Mouse (Mus musculus) right cerebral cortex, adult 18-20 months (tissue): ENCODE measurements around the gene 1700067K01Rik.
A peak's percentile ranks its signal among the peaks of the same experiment; 100 is the strongest.
"Not testable (repeated sequence)": the region's sequence is repeated elsewhere in the genome, so short reads cannot be mapped to it uniquely, and the experiment has no call there.

Experiments
- DNase-seq: peaks from one replicate; pipeline ENCODE4 v3.0.0; 2022; ENCODE audit warnings: mixed read lengths

The 1700067K01Rik gene

DNA sequence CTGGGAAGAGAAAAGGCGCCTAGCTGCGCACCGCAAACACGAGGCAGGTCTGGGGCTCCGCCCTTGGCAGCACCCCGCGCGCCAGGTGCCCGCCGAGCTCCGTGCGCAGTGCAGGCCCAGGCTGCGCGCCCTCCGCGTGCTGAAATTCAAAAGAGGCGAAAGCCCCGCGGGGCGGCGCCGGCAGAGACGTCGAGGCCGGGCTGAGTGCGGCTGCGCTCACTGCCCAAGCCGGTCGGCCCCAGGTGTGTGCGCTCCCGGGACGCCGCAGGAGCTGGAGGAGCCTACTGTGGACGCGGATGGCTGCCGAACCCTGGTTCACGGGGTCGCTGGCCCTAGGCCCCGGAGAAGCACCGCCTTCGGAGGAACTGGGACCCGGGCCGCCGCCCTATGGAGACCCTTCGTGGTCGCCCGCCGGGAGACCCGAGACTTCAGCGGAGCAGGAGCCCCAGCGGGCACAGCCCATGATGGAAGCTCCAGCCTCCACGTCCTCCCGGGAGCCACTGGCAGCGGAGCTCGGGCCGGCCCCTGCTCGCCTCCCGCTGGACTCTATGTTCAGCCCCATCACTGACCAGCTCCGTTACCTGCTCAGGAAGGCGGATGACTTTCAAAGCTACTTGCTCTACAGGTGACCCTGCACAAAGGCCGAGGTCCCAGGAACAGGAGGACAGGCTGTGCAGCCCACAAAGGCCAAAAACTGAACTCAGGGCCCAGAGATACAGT is at the start of gene 1700067K01Rik:
Gene 1700067K01Rik, plus strand, starts transcription at position 222 of the 720 bp plus-strand sequence.
- no peak for DNase-seq

DNA sequence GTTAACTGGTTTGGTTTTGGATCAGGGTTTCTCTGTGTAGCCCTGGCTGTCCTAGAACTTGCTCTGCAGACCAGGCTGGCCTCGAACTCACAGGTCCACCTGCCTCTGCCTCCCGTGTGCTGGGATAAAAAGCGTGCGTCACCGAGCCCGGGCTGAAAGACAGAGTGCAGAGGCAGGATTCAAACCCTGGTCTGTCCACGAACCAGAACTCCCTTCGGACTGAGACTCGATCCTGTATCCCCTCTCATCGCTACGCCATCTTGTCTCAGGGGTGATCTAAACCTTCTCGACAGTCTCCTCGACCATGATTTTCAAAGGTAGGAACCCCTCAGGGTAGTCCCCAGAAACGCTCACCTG is 46.6 kb upstream of the 1700067K01Rik start:
- DNase-seq, result no peak

DNA sequence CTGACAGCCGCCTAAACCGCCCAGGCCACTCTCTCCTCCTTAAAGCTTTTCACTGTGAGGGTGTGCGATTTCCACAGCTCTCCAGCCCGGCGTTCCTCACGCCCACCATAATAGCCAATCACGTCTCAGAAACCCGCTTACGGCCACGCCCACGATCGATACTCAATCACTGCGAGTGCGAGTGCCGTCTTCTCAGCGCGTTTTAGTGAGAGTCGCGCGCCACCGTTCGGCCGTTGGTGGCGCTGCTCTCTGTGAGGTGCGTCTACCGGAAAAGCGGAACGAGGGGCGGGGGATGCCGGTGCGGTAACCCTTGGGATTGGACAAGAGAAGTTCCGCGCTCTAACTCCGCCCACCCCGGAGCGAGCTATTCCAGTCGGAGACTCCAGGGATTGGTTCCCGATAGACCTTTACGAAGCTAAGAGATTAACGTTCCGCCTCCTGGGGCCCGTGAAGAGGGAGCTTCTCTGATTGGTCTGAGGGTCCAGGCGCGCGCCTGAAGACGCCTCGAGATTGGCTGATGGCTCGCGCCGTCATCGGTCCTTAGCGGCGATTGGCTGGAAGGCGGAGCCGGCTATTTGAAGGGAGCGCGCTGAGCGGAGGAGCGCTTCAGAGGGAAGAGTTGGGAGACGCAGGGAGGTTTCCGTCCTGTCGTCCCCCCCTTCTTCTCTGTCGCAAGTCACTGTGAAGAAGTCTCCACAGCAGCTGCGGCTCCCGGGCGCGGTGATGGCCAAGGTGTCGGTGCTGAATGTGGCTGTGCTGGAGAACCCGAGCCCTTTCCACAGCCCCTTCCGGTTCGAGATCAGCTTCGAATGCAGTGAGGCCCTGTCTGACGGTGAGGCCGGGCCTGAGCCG is 46.0 kb upstream of the 1700067K01Rik start, which contains the start of the genes Gm10644 and Asf1b:
Gene Gm10644, minus strand, starts transcription at position 100 of the 852 bp plus-strand sequence.
Gene Asf1b, plus strand, starts transcription at position 402 of the 852 bp plus-strand sequence.
- DNase-seq, result peak; percentile 100

DNA sequence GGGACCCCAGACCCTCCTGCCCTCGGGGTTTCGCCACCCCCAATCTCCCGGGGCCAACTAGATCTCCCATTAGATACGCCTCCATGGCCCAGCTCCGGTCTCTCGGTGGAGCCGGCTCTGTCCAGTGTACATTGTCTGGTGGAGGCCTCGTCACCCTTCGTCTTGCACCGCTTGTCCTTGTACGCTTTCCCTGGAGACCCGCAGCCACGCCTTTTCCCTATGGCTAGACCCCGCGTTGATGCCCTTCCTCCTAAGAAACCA is 45.4 kb upstream of the 1700067K01Rik start:
- no peak for DNase-seq

DNA sequence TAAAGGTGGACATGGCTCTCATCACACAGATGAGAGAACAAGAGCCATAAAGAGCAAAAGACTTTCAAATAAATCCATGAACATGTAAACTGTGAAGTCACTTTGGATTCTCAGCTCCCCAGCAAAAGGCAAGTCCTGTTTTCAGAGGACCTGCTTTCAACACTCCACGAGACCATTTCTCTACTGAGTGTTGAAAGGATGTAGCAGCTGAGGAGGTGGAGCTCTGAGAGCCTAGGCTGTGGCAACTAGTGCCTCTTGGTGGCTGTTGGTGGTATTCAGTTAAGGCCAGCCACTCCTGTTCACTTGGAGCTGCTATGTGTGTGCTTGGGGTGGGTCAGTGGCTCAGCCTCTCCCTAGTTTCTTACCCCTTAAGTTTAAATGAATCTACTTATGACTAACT is 44.5 kb upstream of the 1700067K01Rik start:
- no peak for DNase-seq

DNA sequence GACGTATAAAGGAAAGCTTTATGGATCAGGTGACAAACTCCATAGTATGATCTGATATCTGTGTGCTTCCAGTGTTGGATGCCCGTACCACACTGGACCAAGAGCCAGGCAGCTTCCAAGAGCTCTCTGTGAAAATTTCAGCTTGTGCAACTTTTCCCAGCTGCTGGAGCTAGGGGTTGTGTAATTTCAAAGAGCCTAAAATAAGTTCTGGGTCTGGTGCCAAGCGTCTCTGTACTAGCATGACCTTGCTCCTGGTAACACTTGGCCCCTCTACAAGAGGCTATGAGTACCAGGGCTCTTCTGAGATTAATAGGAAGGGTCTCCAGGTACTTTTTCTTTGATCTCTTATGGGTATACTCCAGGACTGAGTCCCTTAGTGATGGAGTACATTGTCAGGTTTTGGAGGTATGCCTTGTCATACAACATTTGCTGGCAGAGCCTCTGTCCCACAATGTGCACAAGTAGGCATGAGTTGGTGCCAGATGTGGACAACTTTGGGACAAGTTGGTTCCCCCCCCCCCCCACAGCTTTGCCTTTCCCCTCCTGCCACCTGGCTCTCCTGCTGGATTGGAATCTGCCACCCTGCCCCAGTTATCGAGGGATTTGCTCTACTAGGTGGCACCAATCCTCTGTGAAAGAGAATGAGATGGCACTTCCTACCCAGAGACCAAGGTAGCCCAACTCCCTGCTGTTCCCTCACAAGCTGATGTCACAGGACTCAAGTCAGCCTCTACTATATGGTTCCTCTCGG is 37.1 kb upstream of the 1700067K01Rik start:
- DNase-seq, result no peak

DNA sequence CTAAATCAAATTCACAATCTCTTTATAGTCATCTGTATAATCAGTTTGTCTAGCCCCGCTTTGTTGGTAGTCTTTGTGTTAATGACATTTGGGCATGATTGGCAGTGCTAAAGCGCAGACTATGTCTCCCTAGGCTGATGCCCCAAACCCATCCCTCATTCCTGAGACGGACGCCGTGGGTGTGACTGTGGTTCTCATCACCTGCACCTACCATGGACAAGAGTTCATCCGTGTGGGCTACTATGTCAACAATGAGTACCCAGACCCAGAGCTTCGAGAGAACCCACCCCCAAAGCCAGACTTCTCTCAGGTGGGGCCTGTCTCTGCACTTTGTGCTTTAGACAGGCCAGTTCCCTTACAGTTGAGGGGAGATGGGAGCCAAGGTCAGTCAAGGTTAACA is 33.6 kb upstream of the 1700067K01Rik start:
- DNase-seq, result no peak

DNA sequence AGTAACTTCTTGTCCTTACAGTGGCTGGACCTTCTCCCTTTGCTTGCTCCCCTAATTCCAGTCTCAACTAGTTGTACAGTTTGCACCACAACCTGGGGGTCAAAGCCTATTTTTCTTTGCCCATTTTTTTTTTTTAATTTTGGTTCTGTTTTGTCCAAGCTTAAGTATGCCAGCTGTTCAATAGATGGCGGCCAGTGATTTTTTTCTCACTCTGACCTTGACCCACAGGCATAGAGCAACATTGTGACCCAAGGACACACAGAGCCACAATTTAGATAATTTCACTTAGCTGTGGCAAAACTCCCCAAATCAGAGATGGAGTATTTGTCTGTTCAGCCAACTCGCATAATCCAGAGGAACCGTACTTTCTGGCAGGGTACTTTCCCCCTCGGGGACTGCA is 30.2 kb upstream of the 1700067K01Rik start:
- no peak for DNase-seq

DNA sequence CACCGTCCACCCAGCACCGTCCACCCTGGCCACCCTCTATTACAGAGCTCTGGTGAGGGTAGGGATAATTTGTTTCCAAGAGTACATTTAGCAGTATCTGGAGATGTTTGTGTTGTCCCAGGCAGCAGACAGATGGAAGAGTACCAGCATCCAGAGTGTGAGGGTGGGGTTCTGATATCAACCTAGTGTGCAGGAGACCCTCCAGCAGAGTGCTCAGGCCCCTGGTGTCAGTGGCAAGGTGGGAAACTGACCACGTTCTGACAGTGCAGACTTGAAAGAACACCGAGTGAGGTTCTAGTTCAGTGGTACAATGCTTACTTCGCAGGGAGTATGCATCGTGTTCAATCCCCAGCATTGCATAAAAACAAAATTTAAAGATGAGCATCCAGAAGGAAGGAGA is 29.6 kb upstream of the 1700067K01Rik start:
- DNase-seq, result no peak

DNA sequence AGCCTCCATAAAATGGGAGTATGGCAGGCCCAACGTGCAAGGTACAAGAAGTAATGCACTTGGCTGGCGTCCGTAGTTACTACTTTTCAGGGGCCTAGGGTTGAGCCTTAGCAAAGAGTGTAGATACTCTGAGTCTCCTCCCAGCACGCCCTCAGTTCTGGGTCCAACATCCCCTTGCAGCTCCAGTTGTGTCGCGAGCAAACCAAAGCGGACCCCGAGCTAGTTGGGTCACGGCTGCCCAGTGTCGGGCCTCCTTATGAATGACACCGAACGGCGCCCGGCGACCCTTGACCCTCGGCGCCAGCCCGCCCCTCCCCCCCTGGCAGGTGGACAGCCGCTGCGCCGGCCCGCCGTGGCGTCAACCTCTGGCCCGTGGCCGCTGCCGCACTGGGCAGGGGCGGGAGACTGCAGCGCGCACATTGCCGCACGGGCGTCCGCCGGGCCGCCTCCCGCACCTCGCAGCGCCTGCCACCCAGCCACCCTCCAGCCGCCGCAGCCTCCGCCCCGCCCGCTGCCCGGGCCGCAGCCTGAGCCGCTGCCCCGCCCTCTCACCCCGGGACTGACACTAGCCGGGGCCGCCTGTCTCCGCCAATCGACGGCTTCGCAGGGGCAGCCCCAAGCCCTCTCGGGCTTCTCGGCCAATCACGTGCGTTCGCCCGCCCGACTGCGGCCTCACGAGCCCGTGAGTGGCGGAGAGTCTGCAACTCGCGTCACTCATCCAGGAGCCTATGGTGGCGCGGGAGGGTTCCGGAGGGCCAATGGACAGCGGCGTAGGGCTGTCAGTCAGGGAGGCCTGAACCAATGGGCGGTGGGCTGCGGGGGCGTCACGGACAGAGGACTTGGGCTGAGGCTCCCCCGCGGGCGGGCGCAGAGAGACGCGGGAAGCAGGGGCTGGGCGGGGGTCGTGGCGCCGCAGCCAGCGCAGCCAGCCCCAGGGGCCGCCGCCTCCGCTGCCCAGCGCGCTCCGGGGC is 28.9 kb upstream of the 1700067K01Rik start, which contains the start of gene Prkaca:
Gene Prkaca, plus strand, starts transcription at position 844 of the 971 bp plus-strand sequence.
- peak; percentile 100 for DNase-seq

DNA sequence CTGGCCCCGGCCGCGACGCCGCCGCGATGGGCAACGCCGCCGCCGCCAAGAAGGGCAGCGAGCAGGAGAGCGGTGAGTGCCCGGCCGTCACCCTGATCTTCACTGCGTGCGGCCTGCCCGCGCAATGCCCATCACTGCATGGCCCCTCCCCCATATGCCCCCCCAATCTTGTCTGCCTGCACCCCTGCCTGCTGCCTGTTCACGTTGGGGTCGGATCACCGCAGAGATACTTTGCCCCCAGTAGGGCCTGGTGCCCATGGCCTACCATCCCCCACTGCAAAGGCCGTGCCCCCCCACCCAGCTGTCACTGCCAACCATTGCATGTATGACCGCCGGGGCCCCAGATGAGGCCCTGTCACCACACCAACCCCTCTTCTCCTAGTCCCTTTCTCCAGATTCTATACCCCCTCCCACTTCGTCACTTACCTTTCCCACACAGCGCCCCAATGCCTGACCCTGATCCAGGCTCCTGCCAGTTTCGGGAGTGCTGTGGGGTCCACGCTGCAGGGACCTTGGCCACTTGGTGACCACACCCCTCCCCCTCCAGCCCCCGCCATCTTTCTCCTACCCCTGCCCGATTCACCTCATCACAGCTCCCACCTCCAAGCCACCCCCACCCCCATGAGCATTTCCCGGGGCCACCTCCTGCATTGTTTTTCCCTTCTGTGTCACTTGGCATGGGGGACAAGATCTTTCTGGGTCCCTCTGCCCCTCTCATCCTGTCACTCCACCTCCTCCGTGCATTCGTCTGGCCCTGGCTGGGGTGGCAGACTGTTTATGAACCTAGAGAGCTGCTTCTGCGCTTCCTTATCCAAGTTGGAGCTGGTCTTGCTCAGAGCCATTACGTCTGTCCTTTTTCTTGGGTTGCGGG is 27.9 kb upstream of the 1700067K01Rik start:
- DNase-seq, result no peak

DNA sequence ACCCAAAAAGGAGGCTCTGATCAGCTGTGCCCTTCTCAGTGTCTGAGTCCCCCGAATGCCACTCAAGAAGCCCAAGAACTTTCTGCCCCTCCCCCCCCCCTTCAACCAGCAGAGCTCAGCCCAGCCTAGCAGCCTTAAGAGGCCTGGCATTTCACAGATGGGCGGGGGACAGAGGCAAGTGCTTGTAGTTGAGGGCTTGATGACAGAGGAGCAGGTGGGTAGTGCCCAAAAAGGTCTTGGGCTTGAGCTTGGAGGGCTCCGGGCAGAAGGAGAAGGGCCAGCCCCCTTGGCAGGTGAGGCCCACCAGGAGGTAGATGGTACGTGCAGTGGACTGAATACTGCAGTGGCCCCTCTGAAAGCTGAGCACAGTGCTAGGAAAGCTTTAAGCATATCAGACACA is 26.8 kb upstream of the 1700067K01Rik start:
- DNase-seq, result no peak

DNA sequence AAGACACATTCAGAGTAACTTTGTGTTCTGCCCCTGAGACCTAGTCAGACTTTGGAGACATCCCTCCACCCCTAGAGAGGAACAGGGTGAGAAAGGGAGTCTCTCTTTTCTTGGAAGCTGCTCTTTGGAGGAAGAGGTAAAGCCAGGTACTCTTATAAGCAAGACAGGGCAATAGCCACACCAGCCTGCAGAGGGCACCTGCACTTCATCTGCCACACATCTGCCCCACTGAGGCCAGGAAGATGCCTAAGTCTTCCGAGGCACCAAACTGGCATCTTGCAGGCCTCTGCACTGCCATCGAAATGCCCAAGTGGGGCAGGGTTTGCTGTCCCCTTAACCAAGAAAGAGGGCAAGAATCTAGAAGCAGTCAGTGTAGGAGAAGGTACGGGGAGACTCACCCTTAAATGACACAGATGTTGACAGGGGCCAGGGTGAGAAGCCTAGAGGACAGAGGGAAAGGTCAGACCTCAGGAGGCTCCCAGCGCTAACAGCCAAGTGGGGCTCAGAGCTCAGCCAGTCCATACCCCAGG is 25.1 kb upstream of the 1700067K01Rik start:
- no peak for DNase-seq

DNA sequence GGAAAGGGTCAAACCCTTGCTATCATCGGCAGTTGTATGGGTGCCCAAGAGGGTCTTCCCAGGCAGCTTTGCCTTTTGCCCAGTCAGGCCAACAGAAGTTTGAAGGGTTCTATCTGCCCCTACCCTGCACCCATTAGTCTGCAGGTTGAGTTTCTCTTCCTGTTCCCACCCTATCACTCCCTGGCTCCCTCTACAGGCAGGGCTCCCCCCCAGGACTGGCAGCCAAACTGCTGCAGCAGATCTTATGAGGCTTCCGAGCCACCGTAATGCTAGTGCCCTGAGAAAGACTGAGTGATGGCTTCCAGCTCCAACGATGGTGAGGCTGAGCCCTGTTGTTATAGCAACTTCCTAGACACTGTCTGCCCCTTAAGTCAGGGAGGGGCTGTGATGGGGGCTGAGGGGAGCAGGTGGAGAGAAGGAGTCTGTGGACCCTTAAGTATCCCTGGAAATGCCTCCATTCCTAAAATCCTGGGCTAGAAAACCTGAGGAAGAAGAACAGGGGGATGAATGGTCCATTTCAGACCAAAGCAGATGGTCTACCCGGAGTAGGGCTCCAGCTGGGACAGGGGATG is 24.4 kb upstream of the 1700067K01Rik start:
- no peak for DNase-seq

DNA sequence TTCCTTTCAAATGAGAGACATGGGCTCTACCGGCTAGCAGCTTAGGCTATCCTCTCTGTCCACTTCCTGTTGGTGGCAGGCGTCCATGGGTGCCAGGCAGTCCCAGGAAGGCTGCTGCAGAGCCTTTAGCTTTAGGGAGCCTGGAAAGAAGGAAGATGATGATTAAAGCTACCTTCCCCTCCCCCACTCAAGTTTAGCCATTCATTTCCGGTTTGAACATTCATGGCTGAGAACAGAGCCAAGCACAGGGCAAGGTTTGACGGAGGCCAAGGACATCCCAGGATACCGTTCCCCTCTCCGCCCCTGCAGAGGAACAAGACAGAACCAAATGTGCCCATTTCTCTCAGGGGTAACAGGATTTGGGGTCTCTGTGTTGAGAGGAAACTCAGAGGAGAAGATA is 23.7 kb upstream of the 1700067K01Rik start:
- no peak for DNase-seq

DNA sequence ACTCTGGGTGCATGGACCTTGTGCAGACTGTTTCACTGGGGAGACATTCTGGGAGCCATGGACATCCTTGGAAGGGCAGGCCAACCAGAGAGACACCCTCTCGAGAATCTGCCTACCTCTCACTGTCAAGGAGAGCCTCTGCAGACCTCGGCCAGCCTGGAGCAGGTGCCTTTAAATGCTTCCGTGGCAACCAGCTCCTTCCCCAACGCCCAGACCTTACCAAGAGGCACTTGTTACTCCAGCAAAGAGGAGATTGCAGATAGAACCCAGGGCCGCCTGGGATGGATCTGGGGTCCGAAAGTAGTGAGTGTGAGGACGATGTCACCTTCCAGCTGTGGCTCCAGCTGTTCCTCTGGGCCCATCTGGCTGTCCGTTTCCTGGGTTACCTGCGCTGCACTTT is 23.1 kb upstream of the 1700067K01Rik start:
- DNase-seq, result no peak

DNA sequence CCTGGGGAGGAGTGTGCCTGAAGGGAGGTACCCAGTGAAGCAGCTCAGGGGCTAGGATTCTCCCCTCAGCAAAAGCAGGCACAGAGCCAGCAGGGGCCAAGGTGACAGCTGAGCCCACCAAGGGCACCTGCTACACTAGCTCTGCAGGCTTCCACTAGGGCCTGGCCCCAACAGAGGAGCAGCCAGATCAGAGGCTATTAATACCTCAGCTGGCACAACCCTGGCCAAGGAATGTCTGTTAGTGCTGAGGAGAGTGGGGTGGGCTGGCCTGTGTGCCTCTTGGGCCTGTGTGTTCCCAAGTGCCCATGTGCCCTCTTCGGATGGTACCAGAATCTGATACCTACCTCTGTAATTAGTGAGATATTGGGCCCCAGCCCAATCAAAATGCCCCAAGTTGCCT is 21.1 kb upstream of the 1700067K01Rik start:
- DNase-seq, result no peak

DNA sequence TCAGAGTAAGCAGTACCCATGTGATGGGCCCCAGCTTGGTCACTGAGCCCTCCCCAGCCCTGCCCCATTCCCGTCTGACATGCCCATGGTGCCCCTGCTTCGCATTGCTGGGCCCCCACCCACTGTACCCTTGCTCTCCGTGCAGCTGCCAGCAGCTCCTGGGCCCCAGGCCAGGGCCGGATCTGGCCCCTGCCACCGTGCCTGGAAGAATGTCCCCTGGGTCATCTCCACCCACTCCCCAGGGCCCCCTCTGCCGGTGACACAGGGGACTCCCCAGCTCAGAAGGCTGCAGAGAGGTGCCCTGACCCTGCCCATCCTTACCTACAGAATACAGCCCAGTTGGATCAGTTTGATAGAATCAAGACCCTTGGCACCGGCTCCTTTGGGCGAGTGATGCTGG is 20.5 kb upstream of the 1700067K01Rik start:
- no peak for DNase-seq

DNA sequence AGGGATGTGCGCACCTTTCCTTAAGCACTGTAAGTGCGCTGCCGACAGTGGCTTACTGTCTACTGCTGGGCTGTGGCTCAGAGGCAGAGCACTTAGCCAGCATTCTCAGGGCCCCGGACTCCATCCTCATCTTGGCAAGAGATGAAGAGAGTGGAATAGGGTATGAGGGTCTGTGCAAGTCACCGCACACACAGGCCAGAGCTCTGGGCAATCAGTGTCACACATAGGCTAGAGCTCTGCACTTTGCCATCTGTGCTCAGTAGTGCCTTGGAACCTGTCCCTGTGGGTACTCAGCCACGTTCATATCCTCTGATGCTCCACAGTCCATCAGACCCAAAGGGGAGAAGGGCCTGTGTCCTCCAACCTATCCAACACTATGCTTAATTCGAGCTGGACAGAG is 19.8 kb upstream of the 1700067K01Rik start:
- no peak for DNase-seq

DNA sequence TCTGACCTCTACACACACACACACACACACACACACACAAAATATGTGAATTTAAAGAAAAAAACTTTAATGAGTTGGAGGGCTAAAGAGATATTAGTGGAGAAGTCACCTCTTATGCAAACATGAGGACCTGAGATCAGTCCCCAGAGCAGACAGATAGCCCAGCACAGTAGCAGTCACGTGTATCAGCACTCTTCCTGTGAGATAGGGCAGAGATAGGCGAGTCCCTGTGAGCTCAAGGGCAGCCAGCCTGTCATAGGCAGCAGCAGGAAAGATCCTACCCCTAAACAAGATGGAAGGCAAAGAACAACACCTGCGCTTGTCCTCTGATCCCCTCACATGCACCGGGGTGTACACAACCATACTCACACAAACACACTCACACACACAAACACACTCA is 18.9 kb upstream of the 1700067K01Rik start:
- no peak for DNase-seq

DNA sequence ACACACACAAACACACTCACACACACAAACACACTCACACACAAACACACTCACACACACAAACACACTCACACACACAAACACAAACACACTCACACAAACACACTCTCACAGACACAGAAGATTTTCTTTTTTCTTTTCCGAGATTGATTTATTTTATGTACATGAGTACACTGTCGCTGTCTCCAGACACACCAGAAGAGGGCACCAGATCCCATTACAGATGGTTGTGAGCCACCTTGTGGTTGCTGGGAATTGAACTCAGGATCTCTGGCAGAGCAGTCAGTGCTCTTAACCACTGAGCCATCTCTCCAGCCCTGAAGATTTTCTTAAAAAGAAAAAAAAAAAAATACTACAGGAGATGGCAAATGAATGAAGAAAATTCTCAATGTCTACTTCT is 18.1 kb upstream of the 1700067K01Rik start:
- DNase-seq, result not testable (repeated sequence)
